In the genomic region with DNA sequence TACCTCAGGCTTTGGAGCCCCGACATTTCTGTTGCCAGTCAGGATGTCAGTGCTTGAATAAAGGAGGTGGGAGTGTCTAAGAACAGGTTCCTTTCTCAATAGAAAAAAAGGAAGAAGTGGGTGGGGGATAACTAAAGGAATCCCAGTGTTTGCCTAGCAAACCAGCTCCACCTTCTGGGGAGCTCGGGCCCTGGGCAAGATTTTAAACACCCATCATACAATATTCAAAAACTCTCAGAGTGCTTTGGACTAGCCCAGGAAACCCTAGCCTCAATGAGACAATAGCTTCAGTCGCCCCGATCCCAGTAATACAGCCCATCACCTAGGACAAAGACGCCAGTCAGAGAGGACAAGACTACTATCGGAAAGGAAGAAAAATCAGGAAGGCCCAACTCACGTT, we compare ENCODE assay signal across 8 mouse cellular contexts. TPM values are rescaled to one million over a fixed set of nuclear protein-coding genes. Genes with fewer than 3 reads are reported as not detected.
DNase-seq lines count a peak whose midpoint lies in the region; ATAC-seq and TF ChIP-seq lines count a peak whose summit lies in the region.

No protein-coding gene starts in this region.

- H3K4me1 ChIP-seq in lung, embryonic 14.5 days (ENCODE audit: insufficient read depth), result no peaks in the 10 kb centered on the region; the same call in 1 of the 2 replicates
- peaks cover 5% of the 10 kb centered on the region for H3K4me1 ChIP-seq in liver, postnatal 0 days (ENCODE audit: insufficient read depth)
- H3K4me1 ChIP-seq in stomach, embryonic 16.5 days (ENCODE audit: control insufficient read depth, insufficient read depth, low read length), result 0 out of 2 replicates have a peak, but pooled peaks cover 4% of the 10 kb centered on the region

- peaks cover 6% of the 10 kb centered on the region; the same call in 1 of the 2 replicates for H3K36me3 ChIP-seq in lung, embryonic 14.5 days (ENCODE audit: insufficient read depth)
- H3K36me3 ChIP-seq in liver, postnatal 0 days (replicated peaks; ENCODE audit: insufficient read depth, low read length), result no peaks in the 10 kb centered on the region
- H3K36me3 ChIP-seq in stomach, embryonic 16.5 days (ENCODE audit: control insufficient read depth, insufficient read depth, low read length), result no peaks in the 10 kb centered on the region; the same call in 1 of the 2 replicates

- no peak for TF ChIP-seq EP300 in liver, postnatal 0 days (IDR thresholded peaks at IDR 0.05; ENCODE audit: low read depth)

- peak; percentile 50; the same call in 1 of the 2 replicates for ATAC-seq in lung, embryonic 14.5 days (ENCODE audit: insufficient read depth)
- ATAC-seq in granulocyte monocyte progenitor cell, adult 5-6 weeks (replicated peaks; ENCODE audit: poor library complexity, severe bottlenecking), result peak; percentile 56; the same call in 1 of the 2 replicates
- peak; percentile 5; the same call in 1 of the 2 replicates for ATAC-seq in liver, postnatal 0 days
- peak; percentile 49 for ATAC-seq in stomach, embryonic 16.5 days (ENCODE audit: insufficient read depth, low FRiP score)

- H3K27ac ChIP-seq in lung, embryonic 14.5 days (ENCODE audit: low read depth), result peak overlapping the region; percentile 78
- H3K27ac ChIP-seq in liver, postnatal 0 days (ENCODE audit: low read depth), result no peak overlapping the region
- H3K27ac ChIP-seq in stomach, embryonic 16.5 days (ENCODE audit: low read length), result peak overlapping the region; percentile 86

- 1% methylated on average over 7 of the region's 7 CpGs for WGBS in lung, embryonic 14.5 days
- 2% methylated on average over 7 of the region's 7 CpGs for WGBS in liver, postnatal 0 days (ENCODE audit: insufficient replicate concordance)
- 2% methylated on average over 7 of the region's 7 CpGs for WGBS in stomach, embryonic 16.5 days

- peak overlapping the region; percentile 58 for H3K4me3 ChIP-seq in lung, embryonic 14.5 days (ENCODE audit: low read depth, low read length)
- H3K4me3 ChIP-seq in liver, postnatal 0 days (ENCODE audit: low read depth, low read length), result peak overlapping the region; percentile 52
- peak overlapping the region; percentile 62 for H3K4me3 ChIP-seq in stomach, embryonic 16.5 days (replicated peaks; ENCODE audit: low read length)

- peak; percentile 54 for DNase-seq in cerebellum, adult 11 months
- no peak for DNase-seq in cerebellum, adult 9-11 months
- peak; percentile 69 for DNase-seq in lung, embryonic 14.5 days
- DNase-seq in lung, postnatal 4 days, result no peak
- no peak for DNase-seq in liver, postnatal 0 days
- no peak for DNase-seq in retina, postnatal 1 day

- H3K4me2 ChIP-seq in lung, embryonic 14.5 days, result peak overlapping the region; percentile 72
- peak overlapping the region; percentile 73 for H3K4me2 ChIP-seq in liver, postnatal 0 days (ENCODE audit: low read depth, low read length)
- H3K4me2 ChIP-seq in stomach, embryonic 16.5 days (ENCODE audit: low read depth, low read length), result peak overlapping the region; percentile 70

- H3K27me3 ChIP-seq in lung, embryonic 14.5 days (ENCODE audit: insufficient read depth, low read length), result no peaks in the 10 kb centered on the region
- no peaks in the 10 kb centered on the region for H3K27me3 ChIP-seq in liver, postnatal 0 days (ENCODE audit: insufficient read depth, low read length)
- no peaks in the 10 kb centered on the region for H3K27me3 ChIP-seq in stomach, embryonic 16.5 days (ENCODE audit: control insufficient read depth, insufficient read depth, low read length)

- no peaks in the 10 kb centered on the region for H3K9me3 ChIP-seq in lung, embryonic 14.5 days (ENCODE audit: low read depth, low read length)
- H3K9me3 ChIP-seq in liver, postnatal 0 days (ENCODE audit: low read length), result no peaks in the 10 kb centered on the region
- no peaks in the 10 kb centered on the region for H3K9me3 ChIP-seq in stomach, embryonic 16.5 days (replicated peaks; ENCODE audit: control insufficient read depth, low read length)

- peak; percentile 47 for TF ChIP-seq CTCF in lung, embryonic 14.5 days (IDR thresholded peaks at IDR 0.05; ENCODE audit: low read depth)
- TF ChIP-seq CTCF in liver, postnatal 0 days (IDR thresholded peaks at IDR 0.05; ENCODE audit: low read depth), result peak; percentile 14; the same call in 1 of the 2 replicates

- H3K9ac ChIP-seq in lung, embryonic 14.5 days, result peak overlapping the region; percentile 10
- H3K9ac ChIP-seq in liver, postnatal 0 days (replicated peaks), result no peak overlapping the region
- peak overlapping the region; percentile 69 for H3K9ac ChIP-seq in stomach, embryonic 16.5 days (ENCODE audit: low read length)

RNA-seq across cellular contexts. Expression of a gene that starts 0.5 kb away (rescaled TPM):
- polyA plus RNA-seq in lung, embryonic 14.5 days (2014; fragmentation: Nextera tagmentation; extraction: Ambion mirVana), result 21.1 and 21.9 TPM in 2 replicates
- 3.4 and 4.1 TPM in 2 replicates for total RNA-seq in granulocyte monocyte progenitor cell, adult 5-6 weeks (2014; fragmentation: Nextera tagmentation)
- 6.1 and 12.0 TPM in 2 replicates for total RNA-seq in granulocyte monocyte progenitor cell, adult 5-6 weeks (2017)
- 0.63 and 0.66 TPM in 2 replicates for polyA plus RNA-seq in liver, postnatal 0 days (2015; fragmentation: Nextera tagmentation; extraction: Ambion mirVana)
- polyA plus RNA-seq in stomach, embryonic 16.5 days (2015; fragmentation: Nextera tagmentation; extraction: Ambion mirVana), result 17.7 and 19.0 TPM in 2 replicates

RNA-seq across cellular contexts. Expression of a gene that starts 25.4 kb away (rescaled TPM):
- polyA plus RNA-seq in lung, embryonic 14.5 days (2014; fragmentation: Nextera tagmentation; extraction: Ambion mirVana), result 1.3 and 1.8 TPM in 2 replicates
- total RNA-seq in granulocyte monocyte progenitor cell, adult 5-6 weeks (2014; fragmentation: Nextera tagmentation), result not detected in 2 replicates
- not detected in 2 replicates for total RNA-seq in granulocyte monocyte progenitor cell, adult 5-6 weeks (2017)
- 0.07 and 0.11 TPM in 2 replicates for polyA plus RNA-seq in liver, postnatal 0 days (2015; fragmentation: Nextera tagmentation; extraction: Ambion mirVana)
- polyA plus RNA-seq in stomach, embryonic 16.5 days (2015; fragmentation: Nextera tagmentation; extraction: Ambion mirVana), result 1.8 and 1.9 TPM in 2 replicates

Comparison
In these comparisons a context has a peak if more than half of its experiments do, and no peak if none do; other contexts are left out.
1. DNase-seq: peak in cerebellum, adult 11 months (single experiment) and lung, embryonic 14.5 days (single experiment); none in cerebellum, adult 9-11 months (single experiment), lung, postnatal 4 days (0 of 2), liver, postnatal 0 days (single experiment) and retina, postnatal 1 day (single experiment).
2. ATAC-seq: peak in every context shown above with its lines; median percentile 56 in granulocyte monocyte progenitor cell, adult 5-6 weeks; 50 in lung, embryonic 14.5 days; 49 in stomach, embryonic 16.5 days; 5 in liver, postnatal 0 days.
3. RNA of a gene that starts 0.5 kb away (polyA plus RNA-seq): 21.1 to 21.9 TPM in lung, embryonic 14.5 days and 17.7 to 19.0 TPM in stomach, embryonic 16.5 days; 0.63 to 0.66 TPM in liver, postnatal 0 days; every median in the first group is over 10 times any median in the second.
4. Peak in every context shown above with its lines, with median percentiles within 50 percentile points of each other: H3K4me2 ChIP-seq and H3K4me3 ChIP-seq.